Mouse (Mus musculus) C2C12 (cell line): ENCODE measurements around the gene Lrrc17.

Source experiments
- CEBPB ChIP-seq: IDR thresholded peaks from one replicate; pipeline ENCODE4 v1.6.1; 2011; ENCODE audit warnings: low read depth, mild to moderate bottlenecking, control low read depth, moderate library complexity
- CTCF ChIP-seq: IDR thresholded peaks from one replicate; pipeline ENCODE4 v1.5.1; 2011; ENCODE audit not compliant: control insufficient read depth, insufficient read depth, insufficient read length
- MAX ChIP-seq: IDR thresholded peaks from one replicate; pipeline ENCODE4 v1.6.1; 2011; ENCODE audit warnings: mild to moderate bottlenecking, control low read depth
- MYOD1 ChIP-seq: IDR thresholded peaks from one replicate; pipeline ENCODE4 v1.6.1; 2011; ENCODE audit warnings: low read depth; ENCODE audit not compliant: control insufficient read depth, insufficient read length
- MYOG ChIP-seq: IDR thresholded peaks from one replicate; pipeline ENCODE4 v1.6.1; 2011; ENCODE audit not compliant: control insufficient read depth, insufficient read length; ENCODE audit errors: extremely low read depth
- USF1 ChIP-seq: IDR thresholded peaks from one replicate; pipeline ENCODE4 v1.6.1; 2011; ENCODE audit warnings: low read depth, mild to moderate bottlenecking, control low read depth, moderate library complexity

DNA sequence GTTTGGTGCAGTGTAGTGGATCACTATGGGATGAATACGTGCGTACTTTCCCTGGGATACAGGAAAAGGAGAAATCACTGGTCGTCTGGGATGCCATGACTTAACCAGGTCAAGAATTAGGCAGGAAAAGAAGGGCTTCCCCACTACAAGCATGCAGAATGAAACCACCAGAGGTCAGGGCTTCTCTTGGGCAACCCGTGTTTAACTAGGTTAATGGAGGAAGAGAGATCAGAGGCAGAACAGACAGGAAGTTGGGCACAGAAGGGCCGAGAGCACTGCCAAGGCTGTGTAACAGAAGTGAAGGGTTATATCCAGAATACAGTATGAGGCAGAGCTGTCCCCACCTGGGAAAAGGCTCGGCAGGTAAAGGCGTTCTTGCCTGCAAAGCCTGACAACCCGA lies 3.6 kb downstream of the Lrrc17 start:
- TF ChIP-seq CTCF (no peak), USF1 (no peak), CEBPB (no peak), MYOG (no peak), MAX (no peak), MYOD1 (no peak)
